Mouse (Mus musculus): ENCODE data around the gene Thyn1.

The Thyn1 gene

DNA sequence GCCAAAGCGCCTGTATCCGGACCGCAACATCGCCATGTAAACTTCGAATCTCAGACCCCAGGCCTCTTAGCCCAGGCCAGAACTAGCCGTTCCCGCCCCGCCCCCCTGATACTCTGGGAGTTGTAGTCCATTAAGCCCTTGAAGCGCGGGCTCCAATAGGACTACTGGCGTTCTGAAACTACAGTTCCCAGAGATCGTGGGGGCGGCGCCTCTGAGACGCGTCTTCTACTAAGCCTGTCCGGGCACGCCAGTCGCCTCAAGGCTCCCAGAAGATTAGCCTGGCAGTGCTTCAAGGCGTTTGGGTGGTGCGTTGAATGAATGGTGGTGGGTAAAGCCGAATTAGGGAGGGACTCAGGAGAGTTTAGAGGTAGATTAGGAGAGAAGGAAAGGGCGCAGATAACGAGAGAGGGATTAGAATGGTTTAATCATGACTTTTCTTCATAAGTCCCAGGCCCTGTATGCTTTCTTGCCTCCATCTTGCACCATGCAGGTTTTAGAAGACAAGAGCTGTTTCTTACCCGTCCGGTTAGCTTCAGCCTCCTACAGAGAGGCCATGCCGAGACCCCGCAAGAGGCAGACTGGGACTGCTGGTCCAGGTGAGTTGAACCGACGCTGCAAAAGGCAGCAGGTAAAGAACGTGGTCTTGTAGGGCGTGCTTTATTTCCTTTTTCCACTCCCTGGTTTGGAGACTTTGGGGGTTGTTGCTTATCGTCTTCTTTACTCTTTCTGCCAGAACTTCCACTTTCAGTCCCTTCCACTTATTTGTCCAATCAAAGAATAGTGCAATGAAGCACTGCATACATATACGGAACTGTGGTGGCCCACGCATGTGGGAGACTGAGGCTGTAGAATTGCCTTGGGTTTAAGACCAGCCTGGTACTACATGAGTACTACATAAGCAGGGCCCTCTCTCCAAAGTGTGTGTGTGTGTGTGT, at the start of gene Thyn1, which contains the start of gene Acad8:
Gene Thyn1 (plus strand): TSS at position 250 of the 935 bp plus-strand sequence.
Gene Acad8 (minus strand): TSS at position 106 of the 935 bp plus-strand sequence.
- DNase-seq (ENCODE audit: low read depth, low spot score), result peak; percentile 90

DNA sequence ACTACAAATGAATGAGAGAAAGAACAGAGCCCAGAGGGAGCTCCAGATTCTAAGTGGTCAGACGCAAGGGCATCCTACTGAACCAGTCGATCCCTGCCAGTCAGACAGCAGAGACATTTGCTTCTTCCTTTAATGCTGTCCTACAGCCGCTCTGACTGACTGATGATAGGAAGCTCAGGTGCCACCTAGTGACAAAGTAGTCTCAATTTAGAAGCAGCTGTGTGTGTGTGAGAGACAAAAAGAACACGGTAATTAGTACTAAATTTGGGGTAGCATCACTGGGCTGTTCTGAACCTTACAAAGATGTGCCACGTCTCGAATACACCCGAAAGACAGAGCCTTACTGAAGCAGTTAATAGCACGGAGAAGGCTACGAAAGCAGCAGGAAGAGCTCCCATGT, 21.8 kb upstream of the Thyn1 start:
- DNase-seq (ENCODE audit: low read depth, low spot score), result no peak

DNA sequence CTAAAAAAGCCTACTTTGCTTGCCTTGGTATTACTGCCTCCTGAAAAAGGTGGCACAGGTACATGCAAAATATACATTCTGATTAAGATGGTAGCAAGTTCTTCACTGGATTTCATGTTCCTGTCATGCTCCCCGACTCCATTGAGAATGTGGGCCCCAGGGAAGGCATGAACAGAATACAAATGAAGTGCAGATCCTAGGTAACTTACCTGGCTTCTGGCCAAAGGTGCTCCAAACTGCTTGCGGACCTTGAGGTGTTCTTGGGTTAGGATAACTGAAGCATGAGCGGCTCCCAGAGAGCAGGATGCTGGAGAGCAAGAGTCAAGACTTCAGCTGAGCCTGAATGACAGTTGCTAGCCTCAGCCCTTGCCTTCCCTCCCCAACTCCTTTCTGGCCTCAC, 20.7 kb upstream of the Thyn1 start:
- DNase-seq (ENCODE audit: low read depth, low spot score), result no peak

DNA sequence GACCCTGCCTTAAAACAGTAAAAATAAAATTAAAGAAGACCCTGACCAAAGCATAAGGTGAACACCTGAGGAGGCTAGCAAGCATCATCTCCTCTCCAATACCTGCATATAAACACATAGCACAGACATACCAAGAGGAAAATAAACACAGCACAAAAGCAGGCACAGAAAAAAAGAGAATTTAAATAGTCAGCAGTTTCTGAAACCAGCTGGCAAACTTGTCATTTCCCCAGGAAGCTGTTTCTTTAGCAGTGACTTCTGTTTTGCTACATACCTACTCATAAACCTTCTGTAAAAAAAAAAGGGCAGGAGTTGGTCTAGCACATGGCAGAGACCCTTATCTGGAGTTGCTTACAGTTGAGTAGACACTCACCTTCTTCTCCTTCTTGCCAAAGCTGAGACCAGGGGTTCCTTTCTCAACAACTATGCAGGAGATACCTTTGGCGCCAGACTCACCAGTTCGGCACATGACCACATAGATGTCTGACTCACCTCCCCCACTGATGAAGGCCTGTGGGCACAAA, 14.4 kb upstream of the Thyn1 start:
- no peak for DNase-seq (ENCODE audit: low read depth, low spot score)

DNA sequence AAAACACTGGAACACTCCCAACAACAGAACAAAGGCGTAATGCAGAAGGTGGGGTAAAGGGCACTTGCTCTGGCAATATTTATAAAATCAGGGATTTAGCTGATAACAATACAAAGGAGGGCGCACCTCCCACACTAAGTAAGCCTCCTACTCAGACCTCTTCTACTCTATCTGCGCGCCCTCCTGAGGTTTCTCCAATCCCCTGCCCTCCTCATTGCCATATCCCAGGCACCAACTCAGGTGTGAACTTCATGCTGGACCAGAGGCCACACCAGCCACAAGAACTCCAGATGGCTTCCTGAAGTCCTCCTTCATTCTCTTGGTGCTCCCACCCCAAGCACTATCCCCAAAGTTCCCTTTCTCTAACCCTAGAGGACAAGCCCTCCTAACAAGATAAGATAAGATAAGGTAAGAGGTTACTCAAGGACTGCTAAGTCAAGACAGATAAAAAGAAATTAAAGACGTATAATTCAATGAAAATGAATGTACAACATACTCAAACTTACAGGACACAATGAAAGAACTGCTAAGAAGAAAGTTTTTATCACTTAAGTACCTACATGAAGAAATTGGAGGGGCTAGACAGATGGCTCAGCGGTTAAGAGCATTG, 13.7 kb upstream of the Thyn1 start:
- DNase-seq (ENCODE audit: low read depth, low spot score), result no peak

DNA sequence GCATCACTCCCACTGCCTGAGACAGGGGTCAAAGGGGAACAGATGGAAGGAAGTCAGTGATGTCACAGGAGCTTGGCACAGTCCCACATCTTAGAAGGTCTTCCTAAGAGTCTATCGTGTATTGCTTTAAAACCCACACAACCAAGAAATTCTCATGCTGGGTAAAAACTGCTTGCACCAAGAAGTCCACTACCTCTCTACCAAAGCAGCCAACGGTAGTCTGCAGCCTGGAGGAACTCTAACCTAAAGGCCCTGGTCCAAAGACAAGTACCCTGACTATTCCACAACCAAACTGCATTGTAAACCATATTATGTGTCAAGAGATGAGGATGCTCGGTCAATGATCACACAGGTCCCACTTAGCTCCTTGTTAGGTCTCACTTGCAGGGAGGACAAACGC, 9.3 kb upstream of the Thyn1 start:
- DNase-seq (ENCODE audit: low read depth, low spot score), result no peak

DNA sequence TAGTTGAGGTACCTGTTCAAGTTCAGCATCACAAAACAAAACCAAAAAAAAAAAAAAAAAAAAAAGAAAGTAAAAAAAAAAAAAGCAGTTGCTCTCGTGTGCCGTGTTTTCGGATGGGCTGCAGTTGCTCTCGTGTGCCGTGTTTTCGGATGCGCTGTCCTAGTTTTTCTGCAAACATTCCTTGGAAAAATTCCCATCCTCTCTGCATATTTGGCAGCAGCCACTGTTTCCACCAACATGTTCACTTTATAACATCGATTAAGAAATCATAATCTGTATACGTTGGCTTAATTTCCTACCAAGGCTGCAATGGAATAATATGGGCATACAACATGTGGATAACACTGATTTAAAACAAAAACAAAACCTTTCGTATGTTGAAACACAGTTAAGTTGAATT, 6.4 kb upstream of the Thyn1 start:
- no peak for DNase-seq (ENCODE audit: low read depth, low spot score)

DNA sequence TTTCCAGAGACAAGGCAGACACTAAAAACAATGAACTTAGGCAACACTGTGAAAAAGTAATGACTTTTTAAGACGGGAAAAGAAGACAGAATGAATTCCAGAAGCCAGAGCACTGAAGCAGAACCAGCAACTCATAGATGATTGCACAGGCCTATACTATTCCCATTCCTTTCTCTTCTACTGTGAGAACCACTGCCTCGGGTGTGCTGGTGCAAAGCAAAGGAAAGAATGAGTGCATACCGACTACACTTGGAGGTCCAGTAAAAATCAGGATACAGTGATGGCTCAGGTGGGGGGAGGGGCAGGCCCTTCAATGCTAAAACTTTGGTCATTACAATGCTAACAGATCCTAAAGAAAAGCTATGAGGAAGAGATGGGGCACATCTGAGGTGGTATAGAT, 5.6 kb upstream of the Thyn1 start:
- no peak for DNase-seq (ENCODE audit: low read depth, low spot score)

DNA sequence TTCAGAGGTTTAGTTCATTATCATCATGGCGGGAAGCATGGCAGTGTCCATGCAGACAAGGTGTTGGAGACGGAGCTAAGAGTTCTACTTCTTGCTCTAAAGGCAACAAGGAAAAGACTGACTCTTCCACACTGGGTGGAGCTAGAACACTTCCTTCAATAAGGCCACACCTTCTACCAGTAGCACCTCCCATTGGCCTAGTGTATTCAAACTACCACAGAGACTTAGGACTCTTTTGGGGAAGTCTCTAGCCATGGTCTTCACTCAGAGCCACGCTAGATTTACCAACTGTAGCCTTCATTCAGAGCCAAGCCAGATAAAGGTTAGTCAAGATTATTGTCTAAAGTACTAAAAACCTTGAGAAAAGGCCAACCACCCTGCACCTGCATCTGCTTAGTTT, 2.4 kb upstream of the Thyn1 start:
- no peak for DNase-seq (ENCODE audit: low read depth, low spot score)

DNA sequence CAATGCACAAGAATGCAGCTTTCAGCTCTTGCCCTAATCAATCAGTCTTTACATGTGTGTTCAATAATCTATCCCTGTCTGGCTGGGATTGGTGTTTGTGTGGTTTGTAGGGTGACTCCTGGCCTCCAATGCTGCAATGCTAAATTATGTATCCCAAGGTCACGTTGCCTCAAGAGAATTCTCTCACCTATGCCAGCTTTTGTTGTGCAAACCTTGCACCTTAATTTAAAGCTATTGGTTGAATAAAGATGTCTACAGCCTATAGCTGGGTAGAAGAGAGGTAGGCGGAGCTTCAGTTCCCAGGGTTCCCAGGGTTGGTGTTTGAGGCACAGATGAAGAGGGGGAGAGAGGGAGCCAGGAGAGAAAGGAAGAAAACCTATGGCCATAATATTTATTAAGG, 2.0 kb upstream of the Thyn1 start:
- DNase-seq (ENCODE audit: low read depth, low spot score), result no peak

DNA sequence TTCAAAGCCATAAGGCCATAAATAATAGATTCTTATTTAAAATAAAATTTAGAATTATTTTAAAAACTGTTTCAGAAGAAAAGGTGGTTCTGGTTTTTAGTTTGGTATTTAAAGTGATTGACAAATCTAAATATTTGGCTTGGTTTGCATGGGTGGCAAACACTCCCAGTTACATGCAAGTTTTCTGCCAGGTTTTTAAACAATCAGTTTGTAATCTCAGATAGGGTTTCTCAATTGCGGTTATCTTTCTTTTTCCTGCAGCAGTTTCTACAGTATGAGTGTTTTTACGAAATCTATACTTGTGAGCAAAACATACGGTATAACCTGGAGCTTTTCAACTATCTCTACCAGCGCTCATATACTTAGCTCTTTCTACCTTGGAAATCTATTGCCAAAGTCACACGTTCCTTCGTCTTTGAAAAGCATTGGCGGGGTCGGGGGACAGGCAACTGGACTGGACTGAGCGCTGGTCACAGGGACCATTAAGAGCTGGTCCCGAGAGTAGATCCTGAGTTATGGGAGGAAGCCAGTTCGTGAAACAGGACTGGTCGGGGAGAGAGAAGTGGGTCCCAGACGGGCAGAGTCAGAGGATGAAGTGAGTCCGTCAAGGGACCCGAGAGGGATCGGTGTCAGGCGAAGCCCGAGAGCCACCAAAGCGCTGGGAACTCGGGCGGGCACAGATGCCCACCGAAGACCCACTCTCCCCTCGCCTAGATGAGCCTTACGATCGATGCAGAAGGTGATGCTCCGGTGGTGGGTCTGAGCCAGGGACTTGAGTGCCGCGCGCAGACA, 645 bp upstream of the Thyn1 start:
- no peak for DNase-seq (ENCODE audit: low read depth, low spot score)

DNA sequence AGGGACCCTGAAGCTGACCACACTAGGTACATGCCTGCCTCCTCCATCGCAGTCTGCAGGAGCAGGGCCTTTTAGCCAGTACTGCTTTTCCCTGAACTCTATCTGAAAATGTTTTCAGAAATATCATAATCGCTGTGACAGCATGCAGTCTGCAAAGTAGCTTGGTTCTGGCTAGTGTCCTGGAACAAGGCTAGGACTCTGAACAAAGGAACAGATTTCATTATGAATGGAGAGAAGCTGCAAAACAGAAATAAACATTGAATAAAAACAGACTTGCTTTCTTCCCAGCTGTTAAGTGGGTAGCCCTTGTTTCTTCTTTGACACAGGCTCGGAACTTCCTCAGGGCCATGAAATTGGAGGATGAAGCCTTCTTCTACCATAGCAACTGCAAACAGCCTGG, 5.7 kb downstream of the Thyn1 start:
- DNase-seq (ENCODE audit: low read depth, low spot score), result no peak

DNA sequence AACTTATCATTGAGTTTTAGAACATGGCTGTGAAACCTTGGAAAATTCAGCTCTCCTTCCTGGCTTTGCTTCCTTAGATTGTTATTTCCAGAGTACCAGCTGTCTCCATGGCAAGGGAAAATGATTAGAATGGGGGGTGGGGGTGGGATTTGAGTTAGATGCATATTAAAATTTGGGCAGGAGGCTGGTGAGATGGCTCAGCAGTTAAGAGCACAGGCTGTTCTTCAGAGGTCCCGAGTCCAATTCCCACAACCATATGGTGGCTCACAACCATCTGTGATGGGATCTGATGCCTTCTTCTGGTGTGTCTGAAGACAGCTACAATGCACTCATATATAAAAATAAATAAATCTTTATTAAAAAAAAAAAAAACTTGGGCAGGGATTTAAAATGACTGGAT, 6.4 kb downstream of the Thyn1 start:
- DNase-seq (ENCODE audit: low read depth, low spot score), result no peak

DNA sequence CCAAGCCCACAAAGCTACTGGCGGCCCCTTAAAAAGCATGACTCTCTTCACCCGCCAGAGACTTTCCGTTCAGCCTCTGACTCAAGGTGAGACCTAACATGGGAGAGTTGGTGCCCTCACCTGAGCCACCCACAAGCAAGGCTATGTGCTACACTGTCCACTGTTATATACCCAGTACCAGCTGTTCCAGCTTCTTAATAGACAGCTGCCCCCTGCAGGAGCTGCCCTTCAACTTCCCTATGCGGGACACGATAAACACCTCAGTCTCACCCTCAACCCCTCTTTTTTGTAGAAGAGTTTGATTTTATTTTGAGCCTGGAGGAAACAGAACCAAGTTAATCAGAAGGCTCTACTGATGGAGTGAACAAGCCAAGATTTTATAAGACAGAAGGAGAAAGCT, 7.4 kb downstream of the Thyn1 start:
- no peak for DNase-seq (ENCODE audit: low read depth, low spot score)

DNA sequence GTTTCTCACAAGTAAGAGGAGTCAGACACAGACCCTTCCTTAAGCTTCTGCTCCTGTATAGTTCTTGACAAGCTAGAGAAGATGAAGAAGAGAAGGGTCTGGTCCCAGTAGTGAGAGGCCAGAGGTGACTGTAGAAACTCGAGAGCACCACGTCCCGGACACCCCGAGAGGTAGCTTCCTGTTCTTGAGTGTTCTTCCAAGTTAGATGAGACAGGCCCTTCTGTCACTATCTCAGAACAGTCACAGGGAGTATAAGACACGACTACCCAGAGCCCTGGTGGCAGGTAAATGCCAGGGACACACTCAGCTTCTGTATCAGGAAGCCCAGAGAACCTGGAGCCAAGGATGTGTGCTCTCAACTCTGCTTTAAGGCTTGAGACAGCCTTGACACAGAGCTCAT, 9.7 kb downstream of the Thyn1 start:
- no peak for DNase-seq (ENCODE audit: low read depth, low spot score)

DNA sequence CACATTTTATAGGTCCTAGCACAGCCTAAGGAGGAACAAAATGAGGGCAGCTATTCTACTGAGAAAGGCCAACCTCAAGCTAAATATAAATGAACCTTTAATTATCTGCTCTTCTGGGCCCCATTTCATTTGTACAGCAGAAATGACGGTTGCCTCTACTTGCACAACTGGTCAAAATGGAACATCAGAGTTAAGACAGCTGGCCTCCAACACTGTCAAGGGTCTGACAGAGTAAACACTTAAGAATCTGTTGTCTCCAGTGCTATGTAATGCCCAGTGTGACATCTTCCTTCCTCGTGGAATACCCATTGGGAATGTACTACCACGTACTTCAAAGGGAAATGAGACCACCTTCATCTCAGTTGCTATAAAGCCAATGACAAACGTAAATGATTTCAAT, 12.1 kb downstream of the Thyn1 start:
- DNase-seq (ENCODE audit: low read depth, low spot score), result no peak

DNA sequence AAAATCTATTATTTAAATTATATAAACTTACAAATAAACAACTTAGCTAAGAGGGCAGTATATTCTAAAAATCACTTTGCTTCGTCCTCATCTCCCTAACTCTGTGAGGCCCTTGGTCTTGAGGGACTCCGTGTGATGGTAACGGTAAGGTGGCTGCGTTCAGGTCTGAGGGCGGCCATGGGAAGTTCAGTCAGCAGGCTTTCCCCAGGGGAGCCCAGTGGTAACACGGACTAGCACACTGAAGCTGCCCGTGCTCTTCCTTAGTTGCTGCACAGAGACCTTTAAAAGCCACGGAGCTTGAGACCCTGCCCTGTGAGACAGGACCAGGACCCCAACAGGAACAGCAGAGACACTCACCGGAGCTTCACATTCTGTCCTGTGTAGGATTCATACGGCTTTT, 19.5 kb downstream of the Thyn1 start:
- no peak for DNase-seq (ENCODE audit: low read depth, low spot score)

DNA sequence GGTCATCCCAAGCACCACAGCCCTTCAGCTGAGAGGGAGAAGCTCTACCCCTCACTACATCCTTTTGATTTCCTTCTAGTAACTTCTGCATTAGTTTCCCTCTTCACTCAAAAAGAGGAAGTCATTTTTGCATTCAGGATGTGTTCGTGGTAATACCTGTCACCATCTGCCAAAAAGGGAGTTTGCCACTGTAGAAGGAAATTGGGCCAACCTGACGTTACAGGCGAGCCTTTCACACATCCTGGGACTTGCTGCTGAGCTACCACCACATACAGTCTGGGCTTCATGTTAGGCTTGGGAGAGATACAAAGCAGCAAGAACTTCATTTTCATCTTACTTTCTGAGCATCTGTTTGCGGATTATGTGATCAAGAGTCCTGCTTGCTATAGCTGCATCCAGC, 24.2 kb downstream of the Thyn1 start:
- DNase-seq (ENCODE audit: low read depth, low spot score), result no peak

DNA sequence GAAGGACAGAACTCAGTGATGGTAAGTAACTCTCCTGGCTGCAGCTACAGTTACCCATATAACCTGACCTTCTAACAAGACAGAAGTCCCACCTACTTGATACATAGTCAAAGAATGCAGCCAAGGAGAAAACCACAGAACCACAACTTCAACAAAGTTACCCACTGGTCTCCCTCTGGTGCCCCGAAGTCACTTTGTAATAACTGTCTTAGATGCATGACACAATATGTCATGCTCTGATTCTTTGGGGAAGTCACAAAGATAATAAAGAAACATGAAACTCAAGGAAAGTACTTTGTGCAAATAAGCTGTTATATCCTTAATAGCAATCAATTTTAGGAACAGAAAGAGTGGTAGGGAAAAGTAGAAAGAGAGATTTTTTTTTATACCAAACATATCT, 27.2 kb downstream of the Thyn1 start:
- no peak for DNase-seq (ENCODE audit: low read depth, low spot score)

DNA sequence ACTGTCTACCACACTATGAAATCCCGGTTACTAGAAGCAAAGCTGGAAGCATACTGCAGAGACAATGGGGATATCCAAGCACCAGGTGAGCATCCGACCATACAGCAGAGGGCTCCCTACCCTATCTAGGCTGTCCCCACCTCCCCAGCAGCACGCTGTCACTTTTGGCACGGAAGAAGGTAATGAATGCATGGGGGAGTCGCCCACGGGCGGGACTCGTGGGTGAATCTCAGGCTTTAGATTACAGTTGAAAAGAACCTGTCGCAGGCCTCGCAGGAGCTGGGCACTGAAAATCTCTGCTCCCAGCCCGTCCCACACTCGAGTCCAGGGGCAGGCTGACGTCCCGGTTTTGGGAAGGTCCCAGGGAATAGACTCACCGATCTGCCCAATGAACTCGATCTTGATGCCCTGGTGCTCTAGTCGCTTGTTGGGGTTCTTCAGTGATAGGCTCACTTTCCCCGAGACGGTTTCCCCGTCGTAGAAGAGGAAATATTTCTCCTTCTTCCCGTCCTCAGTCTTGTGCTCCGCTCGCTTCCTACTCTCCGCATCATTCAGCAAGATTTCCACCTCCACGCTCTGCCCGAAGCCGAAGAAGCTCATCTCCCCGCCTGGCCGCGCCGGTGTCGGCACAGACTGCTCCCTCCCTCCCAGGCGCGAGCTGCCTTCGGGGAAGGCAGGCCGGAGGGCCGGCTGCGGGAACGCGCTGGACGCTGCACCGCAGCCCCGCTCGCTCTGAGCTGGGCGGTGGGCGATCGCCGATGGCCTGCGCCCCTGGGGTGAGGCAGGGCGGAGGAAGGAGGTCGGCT, 29.7 kb downstream of the Thyn1 start:
- DNase-seq (ENCODE audit: low read depth, low spot score), result peak; percentile 12
